Mouse (Mus musculus) thymus, postnatal 10 days (tissue): ENCODE results near the gene Pdilt.

Experiments
- DNase-seq, 2 experiments: peaks; one replicate each; pipeline ENCODE4 v3.0.0; 2021; ENCODE audit warnings: low spot score in 2 of 2

Pdilt gene

DNA sequence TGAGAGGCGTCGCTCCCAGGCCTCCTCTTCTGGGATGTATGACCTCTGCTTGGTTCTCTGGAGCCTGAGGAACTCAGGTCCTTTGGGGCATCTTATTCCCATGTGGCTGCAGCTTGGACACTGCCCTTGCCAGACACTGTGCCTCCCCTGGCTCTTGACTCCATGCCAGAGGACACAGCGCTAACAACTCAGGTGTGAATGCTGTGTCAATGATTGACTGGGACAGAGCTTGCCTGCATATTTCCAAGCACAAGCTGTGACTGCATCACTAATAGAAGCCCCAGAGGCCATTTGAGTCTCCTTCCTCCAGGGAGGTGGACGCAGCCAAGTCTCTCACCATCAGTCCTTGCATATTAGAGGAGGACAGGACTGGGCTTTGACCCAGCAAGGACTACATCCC, 12.1 kb downstream of the Pdilt start:
- no peak for DNase-seq

DNA sequence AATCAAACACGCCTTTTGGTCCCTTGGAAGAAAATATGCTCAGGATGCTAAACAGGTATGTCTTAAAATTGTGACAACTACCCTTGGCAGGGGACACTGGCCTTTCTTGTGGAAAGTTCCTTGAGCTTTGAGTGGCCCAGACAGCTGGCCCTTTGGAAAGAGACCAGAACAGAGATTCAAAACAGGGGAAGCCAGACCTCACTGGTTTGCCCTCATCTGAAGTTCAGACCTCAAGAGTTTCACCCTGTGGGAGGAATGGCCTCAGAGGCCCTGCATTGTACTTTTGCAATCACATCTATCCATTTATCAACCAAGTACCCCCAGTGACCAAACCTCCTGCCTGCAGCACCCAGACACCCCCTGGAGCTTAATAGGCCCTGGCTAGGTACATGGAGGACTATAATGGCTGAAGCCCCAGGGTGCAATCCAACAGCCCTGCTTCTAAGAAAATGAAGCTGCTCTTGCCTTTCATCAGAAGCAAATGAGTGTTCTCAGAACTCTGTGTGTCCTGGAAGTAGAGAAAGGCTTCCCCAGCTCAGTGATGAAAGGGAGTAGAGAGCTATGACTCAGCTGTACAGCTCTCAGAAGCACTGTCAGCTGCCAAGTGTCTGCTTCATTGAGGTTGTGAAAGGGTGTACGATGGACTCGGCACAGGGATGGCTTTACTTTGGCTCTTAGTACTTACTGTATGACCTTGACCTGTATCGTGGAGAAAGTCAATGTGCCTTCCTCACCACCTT, 33.1 kb downstream of the Pdilt start:
- no peak for DNase-seq

DNA sequence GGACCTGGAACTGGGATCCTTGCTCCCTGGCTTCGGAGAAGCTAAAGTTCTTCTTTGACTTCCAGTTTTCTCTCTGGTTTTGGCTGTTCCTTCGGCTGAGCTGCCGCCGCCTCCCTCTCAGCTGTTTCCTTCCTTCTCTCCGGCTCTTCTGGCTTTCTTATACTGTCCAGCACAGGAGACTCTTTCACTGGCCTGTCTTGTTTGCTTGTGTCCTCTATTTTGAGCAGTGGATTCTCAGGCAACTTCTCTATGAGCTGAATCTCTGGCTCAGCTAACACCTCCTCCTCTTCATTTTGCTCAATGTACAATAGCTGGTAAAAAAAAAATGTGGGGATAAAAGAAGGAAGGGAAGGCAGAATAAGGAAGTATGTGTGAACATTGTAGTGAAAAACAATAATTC, 36.6 kb downstream of the Pdilt start:
- no peak for DNase-seq

DNA sequence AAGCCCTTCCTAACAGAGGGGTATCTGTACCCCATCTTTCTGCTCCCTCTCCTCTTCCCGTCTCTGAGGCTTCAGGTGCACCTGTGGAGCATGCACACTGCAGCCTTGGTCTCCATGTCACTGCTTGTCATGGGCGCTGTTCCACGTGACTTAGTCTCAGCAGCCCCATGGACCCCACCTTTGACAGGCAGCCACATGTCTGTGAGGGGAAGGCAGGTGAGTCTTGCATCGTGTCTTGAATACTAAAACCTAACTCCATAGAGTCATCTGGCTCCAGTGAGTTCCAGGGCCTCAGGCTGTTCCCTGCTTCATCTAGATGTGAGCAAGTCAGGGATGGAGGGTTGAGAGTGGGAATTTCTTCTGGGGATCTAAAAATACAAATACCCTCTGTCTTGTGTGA, 39.1 kb downstream of the Pdilt start:
- no peak for DNase-seq

DNA sequence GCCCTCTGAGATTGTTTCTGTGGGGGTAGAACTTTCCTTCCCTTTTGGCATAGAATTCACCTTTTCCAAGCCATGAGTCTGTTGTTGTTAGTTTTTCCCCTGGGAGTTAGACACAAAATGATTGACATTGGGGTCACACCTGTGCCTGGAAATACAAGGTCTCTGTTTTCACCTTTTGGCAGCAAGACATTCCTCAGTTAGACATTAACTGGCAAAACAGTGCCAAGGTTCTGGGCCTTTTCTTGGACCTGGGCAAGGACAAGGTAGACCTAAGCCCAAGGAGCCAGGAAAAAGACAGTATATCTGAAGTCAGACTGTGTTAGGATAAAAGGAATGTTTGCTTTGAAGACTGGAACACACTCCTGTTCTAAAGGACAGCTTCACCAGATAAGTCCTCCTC, 44.0 kb downstream of the Pdilt start, which contains the start of gene Umod:
Gene Umod (minus strand): TSS at position 27 of the 400 bp plus-strand sequence.
- DNase-seq, result no peak

DNA sequence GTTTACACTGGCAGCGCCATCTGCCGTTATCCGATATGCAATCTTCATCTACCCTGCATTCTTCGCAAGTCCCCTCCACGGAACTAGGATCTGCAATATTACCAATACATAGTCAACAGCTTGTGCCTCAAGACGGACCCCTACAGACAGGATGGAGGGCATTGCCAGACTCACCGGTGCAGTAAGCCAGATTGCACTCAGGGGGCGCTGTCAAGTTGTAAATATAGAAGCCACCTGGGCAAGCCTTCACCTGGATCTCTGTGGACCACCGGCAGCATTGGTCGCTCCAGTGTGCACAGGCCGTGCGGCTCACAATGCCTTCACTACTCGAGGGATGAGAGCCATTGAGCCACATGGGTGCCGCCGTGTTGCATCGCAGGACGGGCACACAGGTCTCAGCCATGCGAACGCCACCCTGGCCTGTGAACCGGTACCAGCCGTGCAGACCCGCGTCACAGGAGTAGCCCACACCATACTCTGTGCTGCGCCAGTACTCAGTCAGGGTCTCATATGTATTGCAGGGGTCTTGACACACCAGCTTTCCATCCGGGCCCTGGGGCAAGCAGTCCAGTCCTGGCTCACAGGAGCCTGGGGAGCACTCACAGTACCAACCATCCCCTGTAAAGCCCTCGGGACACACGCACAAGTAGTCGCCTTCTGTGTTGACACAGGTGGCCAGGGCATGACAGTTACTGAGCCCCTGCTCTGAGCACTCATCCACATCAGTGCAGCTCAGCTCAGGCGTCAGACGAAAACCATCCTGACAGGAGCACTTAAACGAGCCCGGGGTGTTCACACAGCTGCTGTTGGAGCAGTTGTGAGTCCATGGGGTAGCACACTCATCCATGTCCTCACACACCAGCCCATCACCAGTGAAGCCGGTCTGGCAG, 46.5 kb downstream of the Pdilt start:
- DNase-seq, result no peak

DNA sequence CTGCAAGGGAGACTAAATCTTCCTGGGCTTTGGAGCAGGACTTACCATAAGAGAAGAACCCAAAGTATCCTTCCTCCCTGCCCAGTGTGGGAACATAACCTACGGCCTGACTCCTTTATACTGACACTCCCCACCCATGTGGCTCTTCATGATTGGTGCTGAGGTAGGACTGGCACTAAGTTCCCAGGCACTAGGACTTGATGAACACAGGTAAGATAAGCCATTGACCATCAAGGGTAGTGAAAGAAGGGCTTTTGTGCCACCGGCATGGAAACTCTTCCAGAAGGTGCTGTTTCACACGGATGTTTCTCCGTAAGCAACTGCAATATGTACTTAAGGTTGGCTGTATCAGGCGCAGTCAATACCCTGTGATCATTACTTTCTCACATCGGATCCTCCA, 64.1 kb downstream of the Pdilt start, which contains the start of gene Gp2:
Gene Gp2 (minus strand): TSS at position 101 of the 400 bp plus-strand sequence.
- no peak for DNase-seq

DNA sequence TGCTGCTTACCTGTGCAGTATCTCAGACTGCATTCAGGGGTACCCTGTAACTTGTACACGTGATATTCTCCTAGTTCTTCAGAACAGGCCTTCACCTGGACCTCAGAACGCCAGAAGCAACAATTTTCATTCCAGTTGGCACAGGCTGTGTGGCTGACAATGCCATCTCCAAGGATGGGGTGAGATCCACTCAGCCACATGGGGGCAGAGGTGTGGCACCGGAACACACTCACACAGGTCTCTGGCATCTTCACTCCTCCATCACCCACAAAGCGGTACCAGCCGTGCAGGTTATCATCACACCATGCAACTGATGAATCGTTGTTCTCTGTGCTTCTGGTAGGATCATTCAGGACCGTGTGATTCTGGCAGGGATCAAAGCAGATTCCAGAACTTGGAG, 69.1 kb downstream of the Pdilt start:
- DNase-seq, result no peak

DNA sequence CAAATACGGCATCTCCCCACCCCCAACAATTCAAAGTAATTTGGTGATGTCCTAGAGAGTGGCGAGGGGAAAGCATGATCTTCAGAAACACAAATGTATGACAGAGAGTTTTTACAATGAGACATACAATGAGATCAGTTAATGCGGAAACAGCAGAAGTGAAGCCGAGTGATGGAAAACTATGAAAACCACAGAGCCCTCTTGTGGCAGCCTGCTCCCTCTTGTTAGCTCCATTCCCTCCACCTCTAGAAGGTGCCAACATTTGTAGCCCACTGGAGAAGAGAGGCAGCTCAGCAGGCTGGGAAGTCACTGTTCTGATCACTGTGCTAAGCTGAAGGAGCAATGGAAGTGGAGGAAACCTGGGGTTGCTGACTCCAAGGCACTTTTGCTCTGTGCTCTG, 79.4 kb downstream of the Pdilt start:
- DNase-seq, result no peak

DNA sequence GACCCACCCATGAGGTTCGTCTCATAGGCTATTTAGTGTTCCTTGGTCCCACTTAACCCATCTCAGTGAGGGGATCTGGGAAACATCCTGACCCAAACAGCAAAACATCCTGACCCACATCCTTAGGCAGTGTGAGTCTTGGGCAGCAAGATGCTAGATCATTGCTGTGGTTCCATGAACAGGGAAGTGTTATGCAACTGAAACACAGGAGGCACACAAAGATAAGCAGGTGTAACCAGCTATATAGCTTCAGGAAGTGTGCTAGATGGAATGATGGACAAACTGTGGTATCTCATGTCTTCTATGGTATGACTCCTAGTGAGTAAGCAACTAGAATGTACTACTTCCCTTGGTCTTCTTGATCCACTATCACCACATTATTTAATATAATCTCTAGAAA, 81.4 kb downstream of the Pdilt start:
- DNase-seq, result no peak
